Mouse (Mus musculus) midbrain, embryonic 15.5 days (tissue): ENCODE results near the gene Stard9. TPM values are rescaled to one million over a fixed set of nuclear protein-coding genes. Genes with fewer than 3 reads are reported as not detected.

ENCODE experiments used
- ATAC-seq: fragments of 200-750 bp; cut with Nextera tagmentation; replicated peaks from 2 replicates; pipeline ENCODE4 v1.8.0; 2017; ENCODE audit warnings: moderate TSS enrichment
- H3K27ac ChIP-seq: fragments of 300-500 bp; sonication (generic); 2 replicates; pipeline ENCODE4 v1.5.1; 2015; ENCODE audit warnings: mild to moderate bottlenecking, inconsistent platforms
- H3K27me3 ChIP-seq: fragments of 300-500 bp; sonication (generic); replicated peaks from 2 replicates; pipeline ENCODE4 v1.6.1; 2015; ENCODE audit warnings: inconsistent platforms
- H3K36me3 ChIP-seq: fragments of 300-500 bp; sonication (generic); replicated peaks from 2 replicates; pipeline ENCODE4 v1.6.1; 2015; ENCODE audit warnings: inconsistent platforms
- H3K4me1 ChIP-seq: fragments of 300-500 bp; sonication (generic); 2 replicates; pipeline ENCODE4 v1.6.1; 2015; ENCODE audit warnings: inconsistent platforms
- H3K4me2 ChIP-seq: fragments of 300-500 bp; sonication (generic); 2 replicates; pipeline ENCODE4 v1.6.1; 2015; ENCODE audit warnings: inconsistent platforms, mild to moderate bottlenecking, moderate library complexity
- H3K4me3 ChIP-seq: fragments of 300-500 bp; sonication (generic); 2 replicates; pipeline ENCODE4 v1.5.1; 2015; ENCODE audit warnings: mild to moderate bottlenecking, inconsistent platforms
- H3K9ac ChIP-seq: fragments of 300-500 bp; sonication (generic); 2 replicates; pipeline ENCODE4 v1.6.1; 2015; ENCODE audit warnings: mild to moderate bottlenecking, inconsistent platforms
- H3K9me3 ChIP-seq: fragments of 300-500 bp; sonication (generic); 2 replicates; pipeline ENCODE4 v1.6.1; 2016; ENCODE audit warnings: inconsistent platforms
- WGBS: fragments of 180-500 bp; shearing (Covaris S2); methylation state at CpG from one replicate; pipeline ENCODE4 v1.1.7; 2015; ENCODE audit warnings: mixed read lengths; 5-methylcytosine and 5-hydroxymethylcytosine counted together
- polyA plus RNA-seq: library from polyadenylated mRNA; unstranded; fragments of >200 nt; fragmentation: Nextera tagmentation; extraction: Ambion mirVana; gene quantifications from 2 replicates; pipeline ENCODE4 v1.2.1, GENCODE M21; 2015

Stard9 gene
- polyA plus RNA-seq, 1 experiment from 2014 or later, result 5.1 TPM

DNA sequence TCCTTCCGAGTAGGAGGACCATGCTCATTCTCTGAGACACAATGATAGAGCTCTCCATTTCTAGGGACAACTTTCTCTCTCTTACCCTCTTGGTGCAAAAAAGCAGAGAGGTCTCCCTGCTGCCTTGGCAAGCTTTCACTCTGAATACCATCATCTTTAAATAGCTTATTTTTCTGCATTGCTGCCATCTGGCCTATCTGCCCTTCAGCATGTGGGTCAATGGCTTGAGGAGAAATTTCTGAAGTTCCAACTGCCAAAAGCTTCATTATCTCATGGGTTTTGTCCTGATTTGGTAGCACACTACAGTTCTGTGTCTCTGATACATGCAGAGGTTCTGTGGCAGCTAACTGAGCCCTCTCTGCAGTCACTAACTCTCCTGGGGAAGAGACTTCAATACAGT lies 116.6 kb downstream of the Stard9 start:
- Histone ChIP-seq H3K4me1 (no peaks in the 10 kb centered on the region), H3K9me3 (no peaks in the 10 kb centered on the region), H3K4me3 (no peak overlapping the region), H3K27me3 (no peaks in the 10 kb centered on the region), H3K36me3 (peaks cover 32% of the 10 kb centered on the region), H3K4me2 (no peak overlapping the region), H3K27ac (no peak overlapping the region), H3K9ac (no peak overlapping the region)
- no peak for ATAC-seq
- 95% methylated on average over 1 of the region's 1 CpGs for WGBS

- no peak overlapping the region for H3K4me2 ChIP-seq
- H3K27ac ChIP-seq, result no peak overlapping the region
- no peak overlapping the region for H3K4me3 ChIP-seq
- ATAC-seq, result no peak
- H3K27me3 ChIP-seq, result no peaks in the 10 kb centered on the region
- no peaks in the 10 kb centered on the region for H3K9me3 ChIP-seq
- no peaks in the 10 kb centered on the region for H3K4me1 ChIP-seq
- H3K36me3 ChIP-seq, result peaks cover 36% of the 10 kb centered on the region
- WGBS, result 96% methylated on average over 2 of the region's 2 CpGs
- H3K9ac ChIP-seq, result no peak overlapping the region
Observed at GRCm38 (mm10) chr2:120748041-120748440, 119.1 kb downstream of the Stard9 start.

DNA sequence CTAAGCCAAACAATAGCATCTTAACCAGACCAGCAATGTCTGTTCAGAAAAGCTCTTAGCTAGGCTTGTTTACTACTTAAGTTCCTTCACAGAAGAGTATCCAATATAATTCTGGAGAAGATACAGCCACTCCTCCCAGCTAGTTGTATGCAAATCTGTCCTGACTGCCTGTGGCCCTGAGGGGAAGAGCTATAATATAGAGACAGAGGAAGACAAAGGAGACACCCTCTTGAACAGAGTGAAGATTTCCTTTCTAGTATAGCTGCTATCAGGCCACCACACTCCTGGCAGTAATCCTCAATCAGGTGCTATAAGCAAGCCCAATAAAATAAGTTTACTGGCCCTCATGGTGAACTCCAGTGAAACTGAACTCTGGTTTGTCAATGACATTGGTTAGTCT lies 133.0 kb downstream of the Stard9 start:
- H3K36me3 ChIP-seq, result peaks cover 22% of the 10 kb centered on the region
- no peak for ATAC-seq

DNA sequence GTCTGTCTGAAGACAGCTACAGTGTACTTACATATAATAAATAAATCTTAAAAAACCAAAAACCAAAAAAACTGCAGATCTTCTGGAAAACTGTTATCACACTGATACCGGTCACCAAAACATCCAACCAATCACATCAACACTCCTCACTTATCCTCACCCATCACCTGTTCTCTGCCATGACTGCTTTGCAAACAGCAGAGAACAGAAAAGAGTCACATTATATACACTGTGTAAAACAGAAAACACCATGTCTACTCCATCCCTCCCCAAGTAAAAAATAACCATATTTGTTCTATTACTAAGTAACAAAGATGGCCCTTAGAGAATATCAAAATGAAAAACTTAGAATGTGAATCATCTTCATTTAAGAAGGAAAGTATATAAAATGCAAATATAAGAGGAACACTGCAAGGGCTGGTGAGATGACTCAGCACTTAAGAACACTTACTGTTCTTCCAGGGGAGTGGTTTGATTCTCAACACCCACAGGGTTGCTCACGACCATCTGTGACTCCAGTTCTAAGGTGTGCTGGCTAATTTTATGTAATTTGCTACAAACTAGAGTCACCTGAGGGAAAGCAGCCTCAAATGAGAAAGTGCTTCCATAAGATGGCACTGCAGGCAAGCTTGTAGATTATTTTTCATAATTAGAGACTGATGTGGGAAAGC lies 141.5 kb downstream of the Stard9 start:
- 98% methylated on average over 2 of the region's 2 CpGs for WGBS
- no peak overlapping the region for H3K4me3 ChIP-seq
- no peak for ATAC-seq
- H3K27ac ChIP-seq, result no peak overlapping the region
- H3K9ac ChIP-seq, result no peak overlapping the region
- no peaks in the 10 kb centered on the region for H3K27me3 ChIP-seq
- H3K9me3 ChIP-seq, result no peaks in the 10 kb centered on the region
- 0 out of 2 replicates have a peak, but pooled peaks cover 15% of the 10 kb centered on the region for H3K36me3 ChIP-seq
- no peak overlapping the region for H3K4me2 ChIP-seq
- no peaks in the 10 kb centered on the region for H3K4me1 ChIP-seq

More for the DNA sequence above, 133.0 kb downstream of the Stard9 start:
- no peak overlapping the region for H3K27ac ChIP-seq
- no peak overlapping the region for H3K4me3 ChIP-seq
- H3K9me3 ChIP-seq, result no peaks in the 10 kb centered on the region
- H3K4me1 ChIP-seq, result no peaks in the 10 kb centered on the region
- no peak overlapping the region for H3K9ac ChIP-seq
- H3K27me3 ChIP-seq, result no peaks in the 10 kb centered on the region
- H3K4me2 ChIP-seq, result no peak overlapping the region

Other genes starting within 250 kb of the Stard9 start
- 9.2 and 9.7 TPM in 2 replicates for gene Ganc, start 225.2 kb upstream of the Stard9 start, polyA plus RNA-seq
- 5.7 and 6.6 TPM in 2 replicates for gene Tmem87a, start 225.0 kb upstream of the Stard9 start, polyA plus RNA-seq
- 0.50 and 1.2 TPM in 2 replicates for gene Capn3, start 173.1 kb upstream of the Stard9 start, polyA plus RNA-seq
- 43.6 and 49.3 TPM in 2 replicates for gene Zfp106, start 65.3 kb upstream of the Stard9 start, polyA plus RNA-seq
- 15.2 TPM in 2 replicates for gene Snap23, start 61.5 kb upstream of the Stard9 start, polyA plus RNA-seq
- 27.1 and 30.2 TPM in 2 replicates for gene Haus2, start 19.7 kb upstream of the Stard9 start, polyA plus RNA-seq
- 28.7 and 31.5 TPM in 2 replicates for gene Lrrc57, start 19.6 kb upstream of the Stard9 start, polyA plus RNA-seq
- gene Cdan1, start 221.0 kb downstream of the Stard9 start, polyA plus RNA-seq, result 7.0 and 9.1 TPM in 2 replicates
- gene Ttbk2, start 221.5 kb downstream of the Stard9 start, polyA plus RNA-seq, result 12.3 and 12.6 TPM in 2 replicates